Comparison of ENCODE assay signal across 30 mouse cellular contexts in genomic region chr16:32861813-32862385, GRCm38 (mm10). TPM values are rescaled to one million over a fixed set of nuclear protein-coding genes. Genes with fewer than 3 reads are reported as not detected.
"Had no signal": no experiment of that assay in that cellular context is flagged by ENCODE, and none has a peak within 500 bp of the region (broad histone marks: within the 10 kb centered on the region; RNA-seq: fewer than 3 reads in every experiment).

No protein-coding gene starts in this region.

- H3K27ac ChIP-seq: heart, embryonic 13.5 days; heart, embryonic 15.5 days; hindbrain, embryonic 13.5 days; hindbrain, embryonic 15.5 days; hindbrain, postnatal 0 days; kidney, embryonic 15.5 days; kidney, postnatal 0 days; layer of hippocampus, adult 2 months; left cerebral cortex, adult 2 months; limb, embryonic 10.5 days; limb, embryonic 12.5 days; liver, embryonic 13.5 days had no signal

- H3K4me3 ChIP-seq: heart, embryonic 13.5 days; heart, embryonic 15.5 days; hindbrain, embryonic 13.5 days; hindbrain, embryonic 15.5 days; kidney, embryonic 15.5 days; layer of hippocampus, adult 2 months; left cerebral cortex, adult 2 months; limb, embryonic 10.5 days; limb, embryonic 12.5 days; liver, embryonic 13.5 days had no signal

- DNase-seq: gastrocnemius, postnatal 14 days; gastrocnemius, postnatal 36 days; heart, adult 18-20 months; heart, postnatal 14 days; heart, postnatal 36 days; kidney, adult 11 months; kidney, adult 2 months; kidney, adult 9 months; kidney, postnatal 14 days; kidney, postnatal 4 days; liver; liver, embryonic 13.5 days had no signal

- H3K4me1 ChIP-seq: limb, embryonic 12.5 days had no signal

RNA-seq across cellular contexts. Expression of gene Smbd1, which starts 51.6 kb away (rescaled TPM):
- polyA plus RNA-seq: frontal cortex, adult 2 months; heart, embryonic 11.5 days; heart, embryonic 13.5 days; heart, embryonic 15.5 days; heart, postnatal 0 days; hindbrain, embryonic 11.5 days; hindbrain, embryonic 13.5 days; hindbrain, embryonic 15.5 days; hindbrain, postnatal 0 days; intestine, embryonic 14.5 days; kidney, adult 2 months; kidney, embryonic 15.5 days; limb, embryonic 10.5 days; limb, embryonic 12.5 days; limb, embryonic 14.5 days; liver, embryonic 11.5 days; liver, embryonic 13.5 days had no signal
